Mouse (Mus musculus) lung, adult 2 months (tissue): Measurements from ENCODE around the gene Pik3r2.

Experiments
- CTCF ChIP-seq: fragments of 200-500 bp; IDR thresholded peaks from 2 replicates; pipeline ENCODE4 v1.5.1; 2011; ENCODE audit warnings: mild to moderate bottlenecking, low read length, control low read depth; ENCODE audit not compliant: insufficient read depth
- POLR2A ChIP-seq: fragments of 200-500 bp; IDR thresholded peaks from 2 replicates; pipeline ENCODE4 v1.6.1; 2011; ENCODE audit warnings: low read depth, mild to moderate bottlenecking, control low read depth, low read length, borderline replicate concordance; ENCODE audit errors: extremely low read depth

DNA sequence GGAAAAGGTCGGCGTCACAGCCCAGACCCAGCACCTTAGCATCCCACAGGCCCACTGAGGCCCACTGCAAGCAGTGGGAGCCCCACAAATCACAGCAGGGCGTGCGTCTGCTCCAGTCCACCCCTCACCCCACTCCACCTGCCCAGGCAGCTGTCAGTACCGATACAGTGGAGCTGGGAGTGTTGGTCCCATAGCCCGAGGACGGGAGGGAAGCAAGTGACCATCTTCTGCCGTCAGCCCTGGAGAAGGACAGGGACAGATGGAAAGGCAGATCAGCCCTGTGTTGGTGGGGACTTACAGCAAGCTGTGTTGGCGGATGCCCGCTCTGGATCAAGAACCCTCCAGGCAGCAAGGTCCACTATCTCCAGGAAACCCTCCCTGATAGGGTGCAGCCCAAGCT, 12.5 kb upstream of the Pik3r2 start:
- TF ChIP-seq CTCF (no peak), POLR2A (no peak)
